Mouse (Mus musculus) neural tube, embryonic 12.5 days (tissue): ENCODE results near the gene Exo5. TPM values are rescaled to one million over a fixed set of nuclear protein-coding genes. Genes with fewer than 3 reads are reported as not detected.
A peak's percentile ranks its signal among the peaks of the same experiment; 100 is the strongest.

Source experiments
- ATAC-seq: fragments of 200-750 bp; cut with Nextera tagmentation; 2 replicates; pipeline ENCODE4 v1.8.0; 2017; ENCODE audit warnings: low read depth, mild to moderate bottlenecking, moderate TSS enrichment, moderate library complexity; ENCODE audit not compliant: low FRiP score
- H3K27ac ChIP-seq: fragments of 300-500 bp; sonication (generic); 2 replicates; pipeline ENCODE4 v1.5.1; 2016
- H3K27me3 ChIP-seq: fragments of 300-500 bp; sonication (generic); replicated peaks from 2 replicates; pipeline ENCODE4 v1.6.1; 2016; ENCODE audit warnings: mild to moderate bottlenecking
- H3K36me3 ChIP-seq: fragments of 300-500 bp; sonication (generic); 2 replicates; pipeline ENCODE4 v1.6.1; 2016; ENCODE audit warnings: mild to moderate bottlenecking
- H3K4me1 ChIP-seq: fragments of 300-500 bp; sonication (generic); 2 replicates; pipeline ENCODE4 v1.6.1; 2016
- H3K4me2 ChIP-seq: fragments of 300-500 bp; sonication (generic); replicated peaks from 2 replicates; pipeline ENCODE4 v1.6.1; 2016; ENCODE audit warnings: mild to moderate bottlenecking
- H3K4me3 ChIP-seq: fragments of 300-500 bp; sonication (generic); 2 replicates; pipeline ENCODE4 v1.5.1; 2016
- H3K9ac ChIP-seq: fragments of 300-500 bp; sonication (generic); 2 replicates; pipeline ENCODE4 v1.6.1; 2016; ENCODE audit warnings: mild to moderate bottlenecking
- H3K9me3 ChIP-seq: fragments of 300-500 bp; sonication (generic); 2 replicates; pipeline ENCODE4 v1.6.1; 2016; ENCODE audit warnings: mild to moderate bottlenecking
- WGBS: fragments of 180-500 bp; shearing (Covaris S2); methylation state at CpG from one replicate; pipeline ENCODE4 v1.1.7; 2016; 5-methylcytosine and 5-hydroxymethylcytosine counted together
- polyA plus RNA-seq: library from polyadenylated mRNA; unstranded; fragments of >200 nt; fragmentation: Nextera tagmentation; extraction: Ambion mirVana; gene quantifications from 2 replicates; pipeline ENCODE4 v1.2.1, GENCODE M21; 2016

The Exo5 gene
- polyA plus RNA-seq, result 36.1 and 36.8 TPM in 2 replicates

DNA sequence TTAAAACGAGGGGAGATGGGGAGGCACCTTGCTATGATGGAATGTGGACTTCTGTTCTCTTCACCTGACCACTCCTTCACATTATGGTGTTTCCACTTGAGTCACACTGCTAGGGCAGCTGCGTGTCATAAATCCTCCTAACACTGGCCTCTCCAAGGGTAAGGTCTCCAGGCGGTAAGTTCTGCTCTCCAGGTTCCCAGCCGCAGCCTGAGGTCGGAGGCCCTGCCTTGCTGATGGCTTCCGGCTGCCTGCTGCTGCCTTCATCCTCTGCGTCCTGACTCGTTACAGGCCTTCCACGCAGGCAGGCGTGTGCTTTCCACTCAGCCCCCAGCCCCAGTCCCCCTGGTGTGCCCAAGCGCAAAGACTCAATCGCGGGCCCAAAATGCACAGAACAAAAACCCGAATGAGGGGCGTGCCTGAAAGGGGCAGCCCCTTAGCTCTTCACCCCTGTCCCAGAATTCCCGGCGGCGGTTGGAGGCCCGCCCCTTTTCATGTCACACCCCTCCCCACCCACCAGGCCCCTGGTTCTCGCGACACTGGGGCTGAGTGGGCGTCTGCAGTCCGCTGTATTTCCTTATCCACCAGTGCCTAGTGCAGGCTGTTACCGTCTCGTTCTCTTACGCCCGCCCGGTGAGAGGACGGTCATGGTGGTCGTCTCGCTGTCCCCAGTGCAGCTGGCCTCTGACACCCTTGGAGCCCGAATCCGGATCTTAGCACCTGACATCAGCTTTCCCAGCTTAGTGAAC, at the start of gene Exo5:
Exo5 (minus strand) TSS at position 464 of the 746 bp plus-strand sequence.
- Histone ChIP-seq H3K27me3 (no peaks in the 10 kb centered on the region), H3K9ac (peak within 1 kb of the TSS; percentile 76), H3K36me3 (peaks cover 26% of the 10 kb centered on the region), H3K4me1 (no peaks in the 10 kb centered on the region), H3K9me3 (no peaks in the 10 kb centered on the region), H3K4me3 (peak within 1 kb of the TSS; percentile 61), H3K27ac (peak within 1 kb of the TSS; percentile 85), H3K4me2 (peak within 1 kb of the TSS; percentile 65)
- under 1% methylated on average over 33 of the region's 33 CpGs for WGBS
- peak; percentile 99 for ATAC-seq

DNA sequence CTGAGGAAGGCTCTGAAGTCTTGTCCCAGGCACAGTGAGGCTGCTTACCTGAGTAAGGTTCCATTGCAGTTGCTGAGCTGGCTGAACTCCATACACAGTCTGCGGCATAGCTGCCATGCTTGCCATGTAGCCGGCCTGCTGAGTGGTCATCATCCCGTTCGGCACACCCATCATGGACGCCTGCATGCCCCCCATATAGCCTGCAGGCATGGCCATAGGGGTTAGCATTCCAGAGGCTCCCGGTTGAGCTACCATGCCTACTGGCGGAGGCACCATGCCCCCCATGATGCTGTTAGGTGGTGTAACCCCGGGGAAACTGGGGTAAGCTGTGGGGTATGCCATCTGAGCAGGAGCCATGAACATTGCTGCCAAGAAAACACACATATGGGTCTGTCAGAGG, 47.0 kb upstream of the Exo5 start:
- no peak overlapping the region for H3K9ac ChIP-seq
- H3K4me2 ChIP-seq, result no peak overlapping the region
- no peaks in the 10 kb centered on the region for H3K27me3 ChIP-seq
- H3K27ac ChIP-seq, result no peak overlapping the region
- no peaks in the 10 kb centered on the region for H3K4me1 ChIP-seq
- no peak for ATAC-seq
- no peak overlapping the region for H3K4me3 ChIP-seq
- peaks cover 57% of the 10 kb centered on the region for H3K36me3 ChIP-seq
- 90% methylated on average over 8 of the region's 8 CpGs for WGBS
- H3K9me3 ChIP-seq, result no peaks in the 10 kb centered on the region

DNA sequence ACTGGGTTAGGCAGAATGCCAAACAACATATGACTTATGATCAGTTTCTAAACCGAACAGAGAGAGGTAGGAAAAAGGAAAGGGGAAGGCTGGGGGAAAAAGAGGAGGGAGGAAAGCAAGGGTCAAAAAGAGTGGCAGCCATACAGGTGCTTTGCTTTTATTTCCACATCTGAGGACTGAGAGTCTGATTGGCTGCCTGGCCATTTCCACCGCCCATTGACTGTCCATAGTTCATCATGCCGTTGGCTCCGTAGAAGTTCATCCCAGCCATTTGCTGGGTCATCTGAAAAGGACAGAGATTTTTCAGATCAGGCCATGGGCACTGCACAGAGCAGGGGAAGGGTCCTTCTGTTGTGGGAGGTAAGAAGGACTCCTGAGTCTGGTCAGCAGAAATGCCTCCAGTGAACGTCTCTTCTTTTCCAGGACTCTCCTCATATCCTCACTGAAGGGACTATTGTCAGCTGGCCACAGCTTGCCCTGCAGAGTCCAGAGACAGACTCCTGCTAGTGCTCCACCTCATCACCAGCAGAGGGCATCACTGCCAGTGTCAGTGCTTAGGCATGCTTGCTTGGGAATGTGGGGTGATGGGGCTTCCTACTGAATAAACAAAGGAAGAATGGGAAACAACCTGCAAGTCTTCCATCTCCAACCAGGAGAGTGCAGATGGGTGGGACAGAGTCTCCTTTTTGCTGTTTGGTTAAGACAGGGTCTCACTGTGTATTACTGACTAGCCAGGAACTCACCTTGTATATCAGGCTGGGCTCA, 44.7 kb upstream of the Exo5 start:
- Histone ChIP-seq H3K36me3 (peaks cover 50% of the 10 kb centered on the region), H3K4me3 (no peak overlapping the region), H3K9ac (no peak overlapping the region), H3K4me2 (no peak overlapping the region), H3K9me3 (no peaks in the 10 kb centered on the region), H3K4me1 (no peaks in the 10 kb centered on the region), H3K27me3 (no peaks in the 10 kb centered on the region), H3K27ac (no peak overlapping the region)
- ATAC-seq, result no peak
- 84% methylated on average over 5 of the region's 5 CpGs for whole genome bisulfite sequencing

DNA sequence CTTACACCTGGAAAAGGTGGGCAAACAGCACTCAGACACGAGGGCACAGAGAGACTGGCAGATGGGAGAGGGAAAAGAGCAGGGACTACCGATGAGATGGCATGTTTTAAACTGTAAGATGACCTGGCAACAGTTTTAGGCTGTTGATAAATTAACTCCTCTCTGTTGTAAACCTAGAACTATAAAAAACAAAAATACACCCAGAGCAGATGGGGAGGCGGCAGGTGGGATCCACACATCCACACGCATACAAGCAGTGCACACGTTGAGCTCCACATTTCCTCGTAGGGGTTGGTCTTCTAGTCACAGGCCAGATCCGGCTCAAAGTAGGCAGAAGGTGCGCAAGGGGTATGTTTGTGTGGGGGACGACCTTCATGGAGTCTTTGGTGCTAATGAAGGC, 43.7 kb upstream of the Exo5 start:
- Histone ChIP-seq H3K9ac (no peak overlapping the region), H3K4me1 (no peaks in the 10 kb centered on the region), H3K4me3 (no peak overlapping the region), H3K27ac (no peak overlapping the region), H3K27me3 (no peaks in the 10 kb centered on the region), H3K9me3 (no peaks in the 10 kb centered on the region), H3K36me3 (peaks cover 43% of the 10 kb centered on the region), H3K4me2 (no peak overlapping the region)
- WGBS, result 89% methylated on average over 9 of the region's 9 CpGs
- no peak for ATAC-seq

DNA sequence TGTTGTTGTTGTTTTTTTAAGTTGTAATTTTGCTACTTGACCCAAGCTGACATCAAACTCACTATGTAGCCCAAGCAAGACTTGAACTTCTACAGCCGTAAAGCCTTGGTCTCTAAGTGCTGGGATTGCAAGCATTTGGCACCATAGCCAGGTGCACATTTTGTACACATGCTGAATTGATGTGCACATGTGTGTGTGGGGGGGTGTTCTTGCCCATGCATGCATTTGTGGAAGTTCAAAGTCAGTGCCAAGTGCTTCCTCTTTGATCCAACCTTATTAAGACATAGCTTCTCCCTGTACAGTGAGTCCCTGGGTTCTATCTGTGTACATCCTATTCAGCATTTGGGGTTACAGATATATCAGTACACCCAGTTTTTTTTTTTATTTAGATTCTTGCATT, 30.8 kb upstream of the Exo5 start:
- H3K9me3 ChIP-seq, result no peaks in the 10 kb centered on the region
- 89% methylated on average over 1 of the region's 1 CpGs for WGBS
- H3K9ac ChIP-seq, result no peak overlapping the region
- H3K36me3 ChIP-seq, result no peaks in the 10 kb centered on the region
- no peak overlapping the region for H3K4me3 ChIP-seq
- no peak overlapping the region for H3K27ac ChIP-seq
- no peaks in the 10 kb centered on the region for H3K27me3 ChIP-seq
- no peak for ATAC-seq
- no peak overlapping the region for H3K4me2 ChIP-seq
- peaks cover 14% of the 10 kb centered on the region for H3K4me1 ChIP-seq

DNA sequence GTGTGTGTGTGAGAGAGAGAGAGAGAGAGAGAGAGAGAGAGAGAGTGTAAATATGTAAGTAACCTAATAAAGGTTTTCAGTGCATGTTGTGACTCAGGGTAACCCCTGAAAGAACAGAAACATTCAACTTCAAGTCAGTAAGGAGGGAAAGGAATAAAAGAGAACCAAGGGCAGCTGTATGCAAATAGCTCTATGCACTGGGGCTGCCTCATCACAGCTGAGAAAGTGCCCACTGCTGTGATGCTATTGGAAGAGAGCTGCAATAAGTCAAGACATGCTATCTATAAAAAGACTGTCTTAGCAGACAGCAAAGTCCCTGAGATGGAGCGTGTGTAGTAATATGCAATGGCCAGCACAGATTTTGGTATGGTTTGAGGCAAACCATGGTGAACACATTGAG, 28.9 kb upstream of the Exo5 start:
- no peaks in the 10 kb centered on the region for H3K9me3 ChIP-seq
- no peak overlapping the region for H3K4me3 ChIP-seq
- H3K27ac ChIP-seq, result no peak overlapping the region
- no peak overlapping the region for H3K9ac ChIP-seq
- no peaks in the 10 kb centered on the region for H3K27me3 ChIP-seq
- H3K4me1 ChIP-seq, result peaks cover 15% of the 10 kb centered on the region
- 40% methylated on average over 1 of the region's 1 CpGs for WGBS
- no peak overlapping the region for H3K4me2 ChIP-seq
- no peaks in the 10 kb centered on the region for H3K36me3 ChIP-seq
- no peak for ATAC-seq

DNA sequence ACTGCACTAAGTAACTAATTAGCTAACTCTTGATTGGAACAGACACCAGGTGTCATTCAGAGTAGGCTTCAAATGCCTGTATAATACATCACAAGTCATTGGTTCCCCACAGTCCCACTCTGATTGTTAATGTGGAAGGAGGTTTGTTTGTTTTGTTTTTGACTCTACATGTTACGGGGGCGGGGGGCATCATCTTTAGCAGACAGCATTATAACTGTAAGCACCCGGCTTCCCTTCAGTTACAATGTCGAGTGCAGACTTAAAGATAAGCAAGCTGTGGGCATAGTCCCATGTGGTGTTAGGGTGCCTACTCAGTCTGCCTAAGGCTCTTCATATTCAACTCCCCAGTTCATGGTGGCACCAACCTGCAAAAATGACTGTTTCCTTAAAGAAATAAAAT, 28.2 kb upstream of the Exo5 start:
- H3K9ac ChIP-seq, result no peak overlapping the region
- no peak overlapping the region for H3K27ac ChIP-seq
- ATAC-seq, result no peak
- no peak overlapping the region for H3K4me3 ChIP-seq
- peaks cover 15% of the 10 kb centered on the region for H3K4me1 ChIP-seq
- H3K4me2 ChIP-seq, result no peak overlapping the region
- H3K9me3 ChIP-seq, result no peaks in the 10 kb centered on the region
- H3K36me3 ChIP-seq, result no peaks in the 10 kb centered on the region
- WGBS, result 75% methylated on average over 4 of the region's 4 CpGs
- no peaks in the 10 kb centered on the region for H3K27me3 ChIP-seq

DNA sequence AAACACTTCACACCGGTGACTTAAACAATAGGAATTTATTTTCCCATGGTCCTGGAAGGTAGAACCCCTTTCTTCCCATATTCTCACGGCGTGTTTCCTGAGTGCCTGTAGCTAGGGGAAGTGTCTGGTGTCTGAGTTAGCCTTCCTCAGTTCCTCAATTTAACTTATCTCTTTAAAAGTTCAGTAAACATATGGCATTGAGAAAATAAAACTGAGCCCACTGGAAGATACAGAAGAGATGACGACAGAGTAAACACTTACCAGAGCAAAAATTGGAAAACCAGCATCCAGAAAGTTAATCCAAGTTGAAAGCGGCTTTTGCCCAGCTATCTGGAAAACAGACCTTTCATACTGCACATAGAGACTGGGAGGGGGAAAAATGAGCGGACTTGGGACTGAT, 27.3 kb upstream of the Exo5 start:
- H3K27ac ChIP-seq, result no peak overlapping the region
- peak overlapping the region; percentile 78 for H3K4me3 ChIP-seq
- peak overlapping the region; percentile 80 for H3K9ac ChIP-seq
- H3K36me3 ChIP-seq, result 0 out of 2 replicates have a peak, but pooled peaks cover 3% of the 10 kb centered on the region
- no peaks in the 10 kb centered on the region for H3K9me3 ChIP-seq
- 53% methylated on average over 6 of the region's 6 CpGs for WGBS
- no peaks in the 10 kb centered on the region for H3K27me3 ChIP-seq
- H3K4me1 ChIP-seq, result peaks cover 15% of the 10 kb centered on the region
- peak overlapping the region; percentile 83 for H3K4me2 ChIP-seq
- ATAC-seq, result no peak

DNA sequence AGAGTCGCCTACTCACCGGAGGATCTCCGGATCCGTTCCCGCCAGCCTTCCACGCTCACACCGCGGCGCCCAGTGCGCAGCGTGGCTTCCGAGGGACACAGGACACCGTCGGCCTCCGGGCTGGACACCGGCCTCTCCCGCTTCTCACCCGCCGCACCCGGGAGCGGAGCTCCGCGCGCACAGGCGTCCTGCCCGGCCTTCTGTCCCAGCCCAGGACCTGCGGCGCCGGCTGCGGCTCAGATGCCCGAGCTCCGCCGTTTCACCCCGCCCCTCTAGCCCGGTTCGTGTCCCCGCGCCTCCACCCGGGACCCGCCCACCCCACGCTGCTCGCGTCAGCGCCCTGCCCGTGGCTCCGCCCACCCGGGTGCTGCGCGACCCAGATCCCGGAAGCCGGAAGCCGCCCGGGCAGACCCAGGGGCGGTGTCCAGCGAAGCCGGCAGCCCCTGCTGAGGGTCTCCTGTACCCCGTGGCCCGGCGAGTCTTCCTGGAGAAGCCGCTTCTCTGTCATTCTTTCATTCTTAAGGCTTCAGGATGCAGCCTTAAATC, 26.7 kb upstream of the Exo5 start, which contains the start of gene Zfp69:
Zfp69 (minus strand) TSS at position 272 of the 546 bp plus-strand sequence.
- Histone ChIP-seq H3K36me3 (peaks cover 9% of the 10 kb centered on the region; the same call in 1 of the 2 replicates), H3K4me2 (peak within 1 kb of the TSS; percentile 83), H3K9me3 (no peaks in the 10 kb centered on the region), H3K9ac (peak within 1 kb of the TSS; percentile 80), H3K4me1 (peaks cover 15% of the 10 kb centered on the region), H3K27ac (peak within 1 kb of the TSS; percentile 66), H3K4me3 (peak within 1 kb of the TSS; percentile 78), H3K27me3 (no peaks in the 10 kb centered on the region)
- under 1% methylated on average over 60 of the region's 60 CpGs for WGBS
- ATAC-seq, result peak; percentile 96

DNA sequence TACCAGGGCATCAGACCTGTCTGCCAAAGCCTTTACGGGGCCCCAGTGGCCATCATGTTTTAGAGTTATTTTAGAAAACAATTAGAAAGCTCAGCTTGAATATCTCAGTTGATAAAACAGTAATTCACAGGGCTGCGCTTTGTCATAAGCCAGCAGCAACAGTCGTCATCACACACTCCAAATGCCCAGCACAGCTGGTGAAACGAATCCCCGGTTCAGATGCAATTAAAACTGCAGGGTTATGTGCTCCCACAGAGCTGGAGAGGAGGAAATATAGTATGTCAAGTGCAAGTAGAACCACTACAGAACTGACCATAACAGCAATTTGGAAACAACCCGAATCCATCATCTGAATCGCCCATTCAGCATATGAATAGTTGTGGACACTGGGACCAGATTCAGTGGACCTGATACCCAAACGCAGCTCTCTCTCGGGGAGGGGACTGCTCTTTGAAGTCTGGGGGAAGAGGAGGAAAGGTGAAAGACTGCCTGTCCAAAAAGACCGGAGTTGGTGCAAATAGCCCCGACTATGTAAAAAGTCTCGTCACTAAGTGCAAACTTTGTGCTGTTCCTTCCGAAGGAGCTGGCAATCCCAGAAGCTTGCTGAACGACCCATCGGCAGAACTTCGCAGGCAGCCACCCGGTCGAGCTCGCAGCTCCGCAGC, 26.1 kb upstream of the Exo5 start:
- 7% methylated on average over 20 of the region's 20 CpGs for WGBS
- peak; percentile 19; the same call in 1 of the 2 replicates for ATAC-seq
- H3K9ac ChIP-seq, result peak overlapping the region; percentile 80
- peak overlapping the region; percentile 83 for H3K4me2 ChIP-seq
- H3K9me3 ChIP-seq, result no peaks in the 10 kb centered on the region
- H3K4me3 ChIP-seq, result peak overlapping the region; percentile 78
- peak overlapping the region; percentile 66 for H3K27ac ChIP-seq
- no peaks in the 10 kb centered on the region for H3K27me3 ChIP-seq
- H3K4me1 ChIP-seq, result peaks cover 15% of the 10 kb centered on the region
- H3K36me3 ChIP-seq, result peaks cover 13% of the 10 kb centered on the region; the same call in 1 of the 2 replicates

DNA sequence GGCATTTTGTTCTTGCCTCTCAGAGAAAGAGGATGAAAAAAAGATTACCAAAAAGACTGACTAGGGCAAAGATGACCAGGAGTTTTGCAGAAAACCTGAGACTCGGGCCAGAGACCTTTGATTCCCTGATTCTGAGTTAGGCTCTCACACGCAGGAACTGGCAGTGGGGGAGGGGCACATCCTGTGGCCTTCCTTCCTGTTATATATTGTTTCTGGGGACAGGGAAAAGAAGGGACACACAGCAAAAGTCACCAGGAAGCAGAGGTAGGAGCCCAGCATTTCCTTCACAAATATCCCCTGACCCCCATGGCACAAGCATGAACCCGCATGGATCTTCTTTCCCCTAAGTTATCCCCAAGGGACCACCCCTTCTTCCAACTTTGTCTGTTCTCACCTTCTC, 24.1 kb upstream of the Exo5 start:
- H3K27ac ChIP-seq, result no peak overlapping the region
- ATAC-seq, result no peak
- no peaks in the 10 kb centered on the region for H3K27me3 ChIP-seq
- no peaks in the 10 kb centered on the region for H3K9me3 ChIP-seq
- no peak overlapping the region for H3K4me3 ChIP-seq
- H3K36me3 ChIP-seq, result peaks cover 13% of the 10 kb centered on the region; the same call in 1 of the 2 replicates
- WGBS, result 75% methylated on average over 3 of the region's 3 CpGs
- H3K9ac ChIP-seq, result no peak overlapping the region
- H3K4me1 ChIP-seq, result peaks cover 15% of the 10 kb centered on the region
- no peak overlapping the region for H3K4me2 ChIP-seq

DNA sequence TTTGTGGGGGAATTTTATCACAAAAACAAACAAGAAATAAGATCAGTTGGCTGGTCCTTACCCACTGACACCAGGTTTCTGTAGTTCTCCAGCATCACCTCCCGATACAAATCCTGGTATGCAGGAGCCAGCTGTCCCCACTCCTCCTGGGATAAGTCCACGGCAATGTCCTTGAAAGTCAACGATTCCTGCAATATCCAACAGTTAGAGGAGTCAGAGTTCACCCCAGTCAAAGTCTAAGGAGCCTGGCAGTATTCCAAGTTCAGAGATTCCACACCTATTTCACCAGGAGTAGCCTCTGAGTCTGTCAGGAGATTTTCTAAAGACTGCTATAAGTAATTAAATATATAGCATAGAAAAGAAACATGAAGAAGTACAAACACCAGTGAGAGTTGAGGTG, 10.2 kb upstream of the Exo5 start:
- H3K9ac ChIP-seq, result no peak overlapping the region
- H3K27ac ChIP-seq, result no peak overlapping the region
- no peak overlapping the region for H3K4me3 ChIP-seq
- H3K9me3 ChIP-seq, result no peaks in the 10 kb centered on the region
- ATAC-seq, result no peak
- H3K27me3 ChIP-seq, result no peaks in the 10 kb centered on the region
- no peaks in the 10 kb centered on the region for H3K4me1 ChIP-seq
- 91% methylated on average over 3 of the region's 3 CpGs for WGBS
- H3K4me2 ChIP-seq, result no peak overlapping the region
- H3K36me3 ChIP-seq, result peaks cover 12% of the 10 kb centered on the region
